Mouse (Mus musculus): ENCODE data around the gene Zscan21. TPM values are rescaled to one million over a fixed set of nuclear protein-coding genes. Genes with fewer than 3 reads are reported as not detected.

Zscan21 gene
- total and polyA plus RNA-seq, 2 experiments from 2014 or later, result 32.9 to 60.4 TPM

DNA sequence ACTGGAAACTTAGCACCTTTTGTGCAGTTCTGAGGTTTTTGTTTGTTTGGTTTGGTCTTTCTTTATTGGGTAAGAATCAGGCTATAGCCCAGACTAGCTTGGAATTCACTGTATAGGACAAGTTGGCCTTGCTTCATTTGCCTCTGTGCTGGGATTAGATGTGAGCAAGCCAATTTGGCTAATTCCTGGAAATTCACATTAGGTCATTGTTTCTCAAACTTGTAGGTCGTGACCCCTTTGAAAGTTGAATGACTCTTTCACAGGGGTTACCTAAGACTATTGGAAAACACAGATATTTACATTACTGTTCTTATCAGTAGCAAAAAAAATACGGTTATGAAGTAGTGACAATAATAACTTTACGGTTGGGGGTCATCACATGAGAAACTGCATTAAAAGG lies 37.7 kb downstream of the Zscan21 start:
- H3K4me2 ChIP-seq (ENCODE audit: low read depth), result peak overlapping the region; percentile 69
- H3K27ac ChIP-seq (ENCODE audit: low read depth, low read length), result peak overlapping the region; percentile 97; the same call in 1 of the 2 replicates
- peaks cover 8% of the 10 kb centered on the region; the same call in 1 of the 2 replicates for H3K4me1 ChIP-seq (ENCODE audit: insufficient read depth)
- peak overlapping the region; percentile 97 for H3K9ac ChIP-seq
- no peak for TF ChIP-seq CTCF (IDR thresholded peaks at IDR 0.05; ENCODE audit: low read depth)
- H3K4me3 ChIP-seq (ENCODE audit: low read depth, low read length), result peak overlapping the region; percentile 65
- DNase-seq (no peak), ATAC-seq (no peak)
- H3K36me3 ChIP-seq (ENCODE audit: insufficient read depth), result peaks cover 10% of the 10 kb centered on the region
- 84% methylated on average over 3 of the region's 3 CpGs for WGBS
- H3K9me3 ChIP-seq (ENCODE audit: low read length), result no peaks in the 10 kb centered on the region
- no peaks in the 10 kb centered on the region for H3K27me3 ChIP-seq (ENCODE audit: insufficient read depth, low read length)

DNA sequence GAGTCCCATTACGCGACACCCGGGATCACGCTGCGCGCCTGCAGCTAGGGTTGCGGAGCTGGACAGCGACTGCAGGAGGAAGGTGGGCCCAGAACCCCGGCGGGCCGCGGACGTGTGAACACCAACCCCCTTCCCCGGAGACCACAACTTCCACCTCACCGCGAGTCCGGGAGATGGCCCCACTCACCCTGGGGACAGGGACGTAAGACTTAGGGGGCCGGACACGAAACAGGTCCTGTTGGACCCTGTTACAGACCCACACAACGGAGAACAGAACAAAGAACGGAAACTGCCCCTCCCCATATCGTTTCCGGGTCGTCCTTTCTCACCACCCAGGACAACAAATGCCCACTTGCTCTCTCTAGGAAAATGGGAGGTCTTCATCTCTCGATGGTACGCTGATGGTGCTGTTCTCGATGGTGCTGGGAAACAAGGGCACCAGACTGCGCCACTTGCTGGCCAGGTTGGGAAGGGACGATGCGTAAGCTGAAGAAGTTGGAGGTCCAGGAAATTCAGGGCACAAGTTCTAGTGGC lies 38.8 kb downstream of the Zscan21 start, which contains the start of gene Zfp113:
Gene Zfp113, minus strand, starts transcription at position 302 of the 534 bp plus-strand sequence.
- WGBS, result under 1% methylated on average over 31 of the region's 31 CpGs
- Histone ChIP-seq H3K36me3 (ENCODE audit: insufficient read depth) (peaks cover 5% of the 10 kb centered on the region), H3K4me2 (ENCODE audit: low read depth) (peak within 1 kb of the TSS; percentile 69), H3K4me1 (ENCODE audit: insufficient read depth) (peaks cover 8% of the 10 kb centered on the region; the same call in 1 of the 2 replicates), H3K9me3 (ENCODE audit: low read length) (no peaks in the 10 kb centered on the region), H3K27ac (ENCODE audit: low read depth, low read length) (peak within 1 kb of the TSS; percentile 97), H3K4me3 (ENCODE audit: low read depth, low read length) (peak within 1 kb of the TSS; percentile 65), H3K9ac (peak within 1 kb of the TSS; percentile 97), H3K27me3 (ENCODE audit: insufficient read depth, low read length) (no peaks in the 10 kb centered on the region)
- peak; percentile 99 for ATAC-seq
- peak; percentile 92 for TF ChIP-seq CTCF (IDR thresholded peaks at IDR 0.05; ENCODE audit: low read depth)
- DNase-seq, result peak; percentile 94

DNA sequence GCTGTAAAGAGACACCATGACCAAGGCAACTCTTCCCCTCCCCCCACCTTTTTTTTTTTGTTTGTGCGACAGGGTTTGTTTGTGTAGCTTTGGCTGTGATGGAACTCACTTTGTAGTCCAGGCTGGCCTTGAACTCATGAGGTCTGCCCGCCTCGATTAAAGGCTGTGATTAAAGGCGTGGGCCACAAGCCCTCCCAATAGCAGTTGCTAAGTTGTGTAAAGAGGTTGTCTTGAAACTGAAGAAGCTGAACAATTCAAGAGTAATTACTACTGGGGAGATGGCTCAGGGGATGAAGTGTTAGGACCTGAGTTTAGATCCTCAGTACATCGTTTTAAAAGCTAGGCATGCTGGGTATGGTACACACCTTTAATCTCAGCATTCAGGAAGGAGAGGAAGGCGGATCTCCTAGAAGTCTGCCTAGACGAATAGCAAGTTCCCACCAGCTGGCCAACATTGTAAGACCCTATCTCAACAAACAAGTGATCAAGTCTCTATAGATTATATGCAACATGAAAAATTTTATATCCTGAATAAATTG lies 43.6 kb downstream of the Zscan21 start:
- peak overlapping the region; percentile 57 for H3K4me3 ChIP-seq (ENCODE audit: low read depth, low read length)
- peaks cover 7% of the 10 kb centered on the region; the same call in 1 of the 2 replicates for H3K4me1 ChIP-seq (ENCODE audit: insufficient read depth)
- peak overlapping the region; percentile 65 for H3K4me2 ChIP-seq (ENCODE audit: low read depth)
- H3K27me3 ChIP-seq (ENCODE audit: insufficient read depth, low read length), result no peaks in the 10 kb centered on the region
- no peak for TF ChIP-seq CTCF (IDR thresholded peaks at IDR 0.05; ENCODE audit: low read depth)
- DNase-seq (no peak), ATAC-seq (no peak)
- H3K9ac ChIP-seq, result peak overlapping the region; percentile 69
- 62% methylated on average over 7 of the region's 7 CpGs for WGBS
- peaks cover 29% of the 10 kb centered on the region for H3K36me3 ChIP-seq (ENCODE audit: insufficient read depth)
- H3K9me3 ChIP-seq (ENCODE audit: low read length), result no peaks in the 10 kb centered on the region
- H3K27ac ChIP-seq (ENCODE audit: low read depth, low read length), result peak overlapping the region; percentile 66

DNA sequence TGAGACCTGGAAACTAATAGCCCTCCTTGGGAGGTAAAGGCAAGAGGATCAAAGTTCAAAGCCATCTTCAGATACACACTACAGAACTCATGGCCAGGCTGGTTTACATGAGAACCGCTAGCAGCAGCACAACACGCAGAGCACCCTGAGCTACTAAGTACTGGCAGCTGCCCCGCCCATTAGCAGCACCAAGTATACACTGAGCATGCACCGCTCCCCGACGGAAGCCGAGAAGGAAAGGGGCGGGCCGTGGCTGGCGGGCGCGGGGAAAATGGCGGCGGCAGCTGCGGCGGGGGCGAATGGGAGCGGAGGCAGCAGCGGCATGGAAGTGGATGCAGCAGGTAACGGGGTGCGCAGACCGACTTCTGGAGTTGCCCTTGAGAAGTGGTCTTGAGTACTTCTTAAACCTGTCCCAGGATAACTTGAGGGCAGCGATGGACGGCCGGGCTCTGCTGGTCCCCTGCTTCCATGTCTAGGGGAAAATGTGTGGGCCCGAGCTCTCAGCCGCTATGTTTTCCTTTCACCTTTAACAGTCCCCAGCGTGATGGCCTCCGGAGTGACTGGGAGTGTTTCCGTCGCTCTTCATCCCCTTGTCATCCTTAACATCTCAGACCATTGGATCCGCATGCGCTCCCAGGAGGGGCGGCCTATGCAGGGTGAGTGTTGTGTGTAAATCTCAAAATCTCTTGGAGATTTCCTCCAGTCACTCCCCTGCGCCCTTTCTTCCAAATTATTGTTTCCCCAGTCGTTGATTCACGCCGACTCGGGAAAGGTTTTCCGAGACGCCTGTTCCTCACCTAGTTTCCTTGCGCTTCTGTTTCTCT lies 44.4 kb downstream of the Zscan21 start, which contains the start of gene Cops6:
Gene Cops6, plus strand, starts transcription at position 230 of the 824 bp plus-strand sequence.
- peaks cover 7% of the 10 kb centered on the region; the same call in 1 of the 2 replicates for H3K4me1 ChIP-seq (ENCODE audit: insufficient read depth)
- peak; percentile 19; the same call in 1 of the 2 replicates for TF ChIP-seq CTCF (IDR thresholded peaks at IDR 0.05; ENCODE audit: low read depth)
- H3K4me2 ChIP-seq (ENCODE audit: low read depth), result peak within 1 kb of the TSS; percentile 65
- H3K27me3 ChIP-seq (ENCODE audit: insufficient read depth, low read length), result no peaks in the 10 kb centered on the region
- no peaks in the 10 kb centered on the region for H3K9me3 ChIP-seq (ENCODE audit: low read length)
- H3K4me3 ChIP-seq (ENCODE audit: low read depth, low read length), result peak within 1 kb of the TSS; percentile 57
- peak; percentile 99 for ATAC-seq
- DNase-seq, result peak; percentile 95
- H3K9ac ChIP-seq, result peak within 1 kb of the TSS; percentile 69
- H3K27ac ChIP-seq (ENCODE audit: low read depth, low read length), result peak within 1 kb of the TSS; percentile 66
- peaks cover 36% of the 10 kb centered on the region for H3K36me3 ChIP-seq (ENCODE audit: insufficient read depth)
- WGBS, result under 1% methylated on average over 42 of the region's 42 CpGs

DNA sequence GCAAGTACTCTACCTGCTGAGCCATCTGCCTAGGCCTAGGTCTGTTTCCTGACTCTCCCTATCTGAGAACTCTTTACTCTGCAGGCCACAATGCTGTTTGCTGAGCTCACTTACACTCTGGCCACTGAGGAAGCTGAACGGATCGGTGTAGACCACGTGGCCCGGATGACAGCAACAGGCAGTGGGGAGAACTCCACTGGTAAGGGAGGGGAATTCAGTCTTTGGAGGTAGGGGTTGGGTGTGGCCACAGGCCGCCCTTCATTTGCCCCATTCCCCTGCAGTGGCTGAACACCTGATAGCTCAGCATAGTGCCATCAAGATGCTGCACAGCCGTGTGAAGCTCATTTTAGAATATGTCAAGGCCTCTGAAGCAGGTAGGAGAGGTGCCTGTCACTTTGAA lies 46.3 kb downstream of the Zscan21 start:
- Histone ChIP-seq H3K9me3 (ENCODE audit: low read length) (no peaks in the 10 kb centered on the region), H3K27ac (ENCODE audit: low read depth, low read length) (no peak overlapping the region), H3K27me3 (ENCODE audit: insufficient read depth, low read length) (no peaks in the 10 kb centered on the region), H3K4me3 (ENCODE audit: low read depth, low read length) (no peak overlapping the region), H3K4me1 (ENCODE audit: insufficient read depth) (peaks cover 7% of the 10 kb centered on the region; the same call in 1 of the 2 replicates), H3K36me3 (ENCODE audit: insufficient read depth) (peaks cover 56% of the 10 kb centered on the region), H3K9ac (no peak overlapping the region), H3K4me2 (ENCODE audit: low read depth) (no peak overlapping the region)
- DNase-seq, result no peak
- WGBS, result 64% methylated on average over 6 of the region's 6 CpGs
- no peak for ATAC-seq
- no peak for TF ChIP-seq CTCF (IDR thresholded peaks at IDR 0.05; ENCODE audit: low read depth)

DNA sequence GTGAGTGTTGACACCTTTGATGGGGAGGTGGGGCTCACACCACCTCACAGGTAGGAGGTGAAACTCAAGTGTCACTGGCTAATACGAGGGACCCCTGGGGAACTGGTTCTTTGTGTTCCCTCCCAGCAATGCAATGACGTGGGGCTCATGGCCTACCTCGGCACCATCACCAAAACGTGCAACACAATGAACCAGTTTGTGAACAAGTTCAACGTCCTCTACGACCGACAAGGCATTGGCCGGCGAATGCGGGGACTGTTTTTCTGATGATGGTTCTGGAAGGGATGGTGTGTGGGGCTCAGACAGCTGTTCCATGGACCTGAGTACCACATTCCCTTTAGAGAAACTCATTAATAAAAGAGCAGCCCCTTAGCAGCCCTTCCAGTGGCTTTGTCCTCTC lies 46.9 kb downstream of the Zscan21 start:
- WGBS, result 57% methylated on average over 10 of the region's 10 CpGs
- DNase-seq, result no peak
- Histone ChIP-seq H3K9me3 (ENCODE audit: low read length) (no peaks in the 10 kb centered on the region), H3K27me3 (ENCODE audit: insufficient read depth, low read length) (no peaks in the 10 kb centered on the region), H3K9ac (no peak overlapping the region), H3K27ac (ENCODE audit: low read depth, low read length) (no peak overlapping the region), H3K4me1 (ENCODE audit: insufficient read depth) (peaks cover 7% of the 10 kb centered on the region; the same call in 1 of the 2 replicates), H3K4me2 (ENCODE audit: low read depth) (no peak overlapping the region), H3K36me3 (ENCODE audit: insufficient read depth) (peaks cover 60% of the 10 kb centered on the region), H3K4me3 (ENCODE audit: low read depth, low read length) (no peak overlapping the region)
- no peak for ATAC-seq
- TF ChIP-seq CTCF (IDR thresholded peaks at IDR 0.05; ENCODE audit: low read depth), result no peak
